Mouse (Mus musculus) ES-E14 (cell line): ENCODE data around the gene Yeats2.

Experiments
- CHD2 ChIP-seq: IDR thresholded peaks from 2 replicates; pipeline ENCODE4 v1.6.1; 2014; ENCODE audit warnings: mild to moderate bottlenecking, low read depth, low read length, inconsistent platforms
- HCFC1 ChIP-seq: IDR thresholded peaks from 2 replicates; pipeline ENCODE4 v1.6.1; 2012; ENCODE audit warnings: low read length, inconsistent platforms, borderline replicate concordance; ENCODE audit not compliant: insufficient read depth
- MAFK ChIP-seq: IDR thresholded peaks from 2 replicates; pipeline ENCODE4 v1.6.1; 2014; ENCODE audit warnings: mild to moderate bottlenecking, low read depth, low read length, inconsistent platforms; ENCODE audit not compliant: insufficient read depth
- ZC3H11A ChIP-seq: IDR thresholded peaks from 2 replicates; pipeline ENCODE4 v1.6.1; 2012; ENCODE audit warnings: low read depth, mild to moderate bottlenecking, inconsistent platforms, low read length, borderline replicate concordance
- ZNF384 ChIP-seq: IDR thresholded peaks from 2 replicates; pipeline ENCODE4 v1.6.1; 2012; ENCODE audit warnings: low read depth, low read length, inconsistent platforms

DNA sequence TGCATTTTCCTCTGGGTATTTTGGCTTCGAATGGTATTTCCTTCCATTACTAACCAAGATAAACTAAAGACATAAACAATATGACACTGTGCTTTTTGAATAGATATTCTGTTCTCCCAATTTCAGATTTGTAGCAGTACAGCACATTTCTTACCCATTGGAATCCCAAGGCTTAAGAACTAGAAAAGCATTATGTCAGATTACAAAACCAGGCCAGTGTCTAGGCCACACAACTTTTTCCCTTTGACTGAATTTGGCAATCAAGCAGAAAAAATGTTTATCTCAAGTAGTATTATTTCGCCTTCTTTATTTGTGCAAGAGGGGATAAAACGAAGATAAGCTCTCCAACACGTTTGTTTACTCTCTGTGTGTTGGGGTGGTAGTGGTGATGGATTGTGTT, 24.8 kb upstream of the Yeats2 start:
- TF ChIP-seq ZNF384 = no peak
- no peak for TF ChIP-seq CHD2
- no peak for TF ChIP-seq ZC3H11A
- TF ChIP-seq HCFC1 = no peak
- no peak for TF ChIP-seq MAFK
